Mouse (Mus musculus): Measurements from ENCODE around the gene Rerg.

DNA sequence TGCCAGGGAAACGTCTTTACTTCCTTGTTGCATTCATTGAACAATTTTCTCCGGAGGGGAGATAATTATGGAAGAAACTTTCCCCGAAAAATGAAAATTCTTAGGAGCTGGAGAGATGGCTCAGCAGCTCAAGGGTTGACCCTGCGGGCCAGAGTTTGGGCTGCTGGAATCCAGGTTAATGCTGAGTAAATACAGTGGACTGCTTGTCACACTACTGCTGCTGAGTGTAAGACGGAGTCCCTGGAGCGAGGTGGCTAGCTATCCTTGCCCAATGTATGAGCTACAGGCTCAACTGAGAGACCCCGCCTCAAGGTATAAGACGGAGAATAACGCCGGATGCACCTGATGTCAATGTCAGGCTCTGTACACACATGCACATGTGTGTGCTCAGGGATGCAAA lies 40.7 kb upstream of the Rerg start:
- TF ChIP-seq CHD2 (IDR thresholded peaks at IDR 0.05; ENCODE audit: low read depth, low read length) (no peak), HCFC1 (IDR thresholded peaks at IDR 0.05; ENCODE audit: borderline replicate concordance, insufficient read depth, low read length) (no peak)
